Mouse (Mus musculus): ENCODE measurements around the gene Pidd1.

Gene Pidd1

DNA sequence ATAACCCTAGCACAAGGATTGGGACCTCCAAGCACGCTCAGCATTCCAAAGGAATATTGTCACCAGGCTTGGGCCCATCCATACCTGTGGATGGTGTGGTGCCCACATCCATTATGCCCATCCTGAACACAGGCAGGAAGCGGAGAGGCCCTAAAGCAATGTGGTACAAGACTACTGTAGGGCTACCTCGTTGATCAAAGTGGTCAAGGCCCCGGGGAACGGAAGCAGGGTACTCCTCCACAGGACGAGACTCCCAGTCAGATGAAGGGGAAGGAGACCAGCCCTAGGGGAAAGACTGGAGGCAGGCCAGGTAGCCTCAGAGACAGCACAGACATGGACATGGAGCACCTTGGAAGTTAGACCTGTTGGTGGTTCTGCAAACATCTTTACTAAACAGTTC, 28.9 kb upstream of the Pidd1 start:
- DNase-seq (ENCODE audit: low spot score in 2 of 2): no peak

DNA sequence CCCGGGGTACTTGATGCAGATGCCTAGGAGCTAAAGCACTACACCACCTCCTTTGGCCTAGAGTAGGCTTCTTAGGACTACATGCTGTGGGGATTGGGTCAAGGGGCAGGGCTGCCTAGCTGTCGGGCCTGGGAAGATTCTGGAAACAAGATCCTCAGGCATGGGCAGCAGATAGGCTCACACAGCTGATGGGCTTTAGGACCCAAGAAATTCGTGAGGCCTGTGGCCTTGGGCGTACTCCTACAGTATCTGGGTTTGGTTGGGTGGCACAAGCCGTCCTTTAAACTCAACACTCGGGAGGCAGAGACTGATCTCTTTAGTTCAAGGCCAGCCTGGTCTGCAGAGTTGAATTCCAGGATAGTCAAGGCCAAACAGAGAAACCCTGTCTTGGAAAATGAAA, 28.4 kb upstream of the Pidd1 start:
- no peak for DNase-seq (ENCODE audit: low spot score in 2 of 2)

DNA sequence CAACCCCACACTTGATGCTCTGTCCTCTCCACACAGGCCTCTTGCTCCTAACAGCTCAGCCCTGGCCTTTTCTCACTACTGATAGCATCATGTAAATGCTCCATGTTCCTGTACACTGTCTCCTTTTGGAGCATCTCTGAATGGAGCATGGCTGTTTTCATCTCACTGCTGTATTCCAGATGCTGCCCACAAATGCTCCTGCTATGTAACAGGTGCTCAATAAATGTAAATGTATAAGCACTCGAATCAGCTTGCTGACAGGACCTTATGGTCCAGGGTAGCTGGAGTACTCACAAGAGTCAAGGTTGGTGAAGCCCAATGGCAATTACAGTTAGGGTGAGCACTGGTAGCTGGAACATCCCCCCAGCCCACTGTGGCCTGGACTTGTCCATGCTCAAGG, 27.4 kb upstream of the Pidd1 start:
- DNase-seq (ENCODE audit: low spot score in 2 of 2): no peak

DNA sequence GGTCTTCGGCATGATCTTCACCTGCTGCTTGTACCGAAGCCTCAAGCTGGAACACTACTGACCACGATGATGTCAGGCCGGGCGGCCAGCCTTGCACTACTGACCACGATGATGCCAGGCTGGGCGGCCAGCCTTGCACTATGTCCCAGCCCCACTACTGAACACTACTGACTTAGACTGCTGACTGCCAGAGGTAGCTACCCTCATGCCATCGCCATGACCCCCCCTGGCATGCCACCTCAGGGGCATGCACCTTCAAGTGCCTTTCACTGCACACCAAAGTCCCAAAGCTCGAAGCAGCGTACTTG, 26.8 kb upstream of the Pidd1 start:
- DNase-seq (ENCODE audit: low spot score in 2 of 2): no peak

DNA sequence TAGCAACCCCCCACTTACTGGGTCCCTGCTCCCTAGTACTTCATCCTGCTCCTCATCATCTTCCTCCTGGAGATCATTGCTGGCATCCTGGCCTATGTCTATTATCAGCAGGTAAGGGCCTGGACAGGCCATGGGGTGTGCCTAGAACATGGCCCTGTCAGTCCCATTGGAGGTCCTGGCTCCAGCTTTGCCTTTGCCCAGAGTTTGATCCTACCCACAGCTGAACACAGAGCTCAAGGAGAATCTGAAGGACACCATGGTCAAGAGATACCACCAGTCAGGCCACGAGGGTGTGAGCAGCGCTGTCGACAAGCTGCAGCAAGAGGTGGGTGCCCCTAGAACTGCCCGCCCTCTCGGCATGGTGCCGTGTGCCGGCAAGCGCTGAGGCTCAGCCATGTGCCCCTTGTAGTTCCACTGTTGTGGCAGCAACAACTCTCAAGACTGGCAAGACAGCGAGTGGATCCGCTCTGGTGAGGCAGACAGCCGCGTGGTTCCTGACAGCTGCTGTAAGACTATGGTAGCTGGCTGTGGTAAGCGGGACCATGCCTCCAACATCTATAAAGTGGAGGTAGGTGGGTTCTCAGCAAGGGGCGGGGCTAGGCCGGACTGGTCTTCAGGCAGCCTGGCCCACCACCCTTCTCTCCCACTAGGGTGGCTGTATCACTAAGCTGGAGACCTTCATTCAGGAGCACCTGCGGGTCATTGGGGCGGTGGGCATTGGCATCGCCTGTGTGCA, 26.2 kb upstream of the Pidd1 start:
- peak in 1 of 2 experiments; percentile 42 for DNase-seq (ENCODE audit: low spot score in 2 of 2)

DNA sequence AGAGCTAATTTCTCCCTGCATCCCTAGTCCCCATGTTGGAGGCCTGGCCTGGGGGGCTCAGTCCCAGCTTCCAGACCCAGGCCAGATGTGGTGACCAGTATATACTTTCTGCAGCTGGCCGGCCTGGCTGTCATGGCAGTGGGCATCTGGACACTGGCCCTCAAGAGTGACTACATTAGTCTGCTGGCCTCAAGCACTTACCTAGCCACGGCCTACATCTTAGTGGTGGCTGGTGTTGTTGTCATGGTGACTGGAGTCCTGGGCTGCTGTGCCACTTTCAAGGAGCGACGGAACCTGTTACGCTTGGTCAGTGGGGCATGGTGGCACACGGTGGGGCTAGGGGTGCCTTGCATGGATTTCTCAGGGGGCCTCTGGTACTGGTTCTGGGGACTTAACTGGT, 25.5 kb upstream of the Pidd1 start:
- DNase-seq (ENCODE audit: low spot score in 2 of 2): no peak

DNA sequence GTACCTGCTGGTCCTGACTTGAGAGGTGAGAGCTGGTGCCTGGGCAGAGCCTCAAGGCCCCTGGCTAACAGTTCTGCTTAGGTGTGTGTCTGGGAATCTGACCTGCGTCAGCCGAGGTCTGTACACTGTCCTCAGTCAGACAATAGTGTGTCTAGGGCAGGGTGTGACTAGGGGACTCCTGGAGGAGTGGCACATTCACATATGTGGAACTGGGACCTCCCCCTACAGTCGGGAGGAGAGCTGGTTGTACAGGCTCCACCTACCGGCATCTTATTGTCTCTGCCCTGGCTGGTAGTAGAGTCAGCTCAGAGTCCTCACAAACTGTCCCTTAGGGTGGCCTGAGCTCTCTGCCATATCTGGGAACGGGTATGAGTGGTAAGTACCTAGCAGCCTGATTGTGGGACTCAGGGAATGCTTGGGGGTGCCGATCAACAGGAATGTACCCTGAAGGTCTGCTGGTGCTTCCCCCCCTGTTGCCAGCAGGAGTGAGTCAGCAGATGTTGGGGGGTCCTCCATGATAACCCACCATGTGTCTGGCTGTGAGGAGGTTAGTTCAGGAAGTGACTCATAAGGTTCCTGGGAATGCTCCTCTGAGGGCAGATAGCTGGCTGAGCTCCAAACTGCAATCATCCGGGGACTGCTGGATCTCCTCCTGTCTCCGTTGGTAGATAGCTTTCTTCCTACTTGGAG, 24.8 kb upstream of the Pidd1 start:
- peak; percentile 86 to 88 for DNase-seq (ENCODE audit: low spot score in 2 of 2)

DNA sequence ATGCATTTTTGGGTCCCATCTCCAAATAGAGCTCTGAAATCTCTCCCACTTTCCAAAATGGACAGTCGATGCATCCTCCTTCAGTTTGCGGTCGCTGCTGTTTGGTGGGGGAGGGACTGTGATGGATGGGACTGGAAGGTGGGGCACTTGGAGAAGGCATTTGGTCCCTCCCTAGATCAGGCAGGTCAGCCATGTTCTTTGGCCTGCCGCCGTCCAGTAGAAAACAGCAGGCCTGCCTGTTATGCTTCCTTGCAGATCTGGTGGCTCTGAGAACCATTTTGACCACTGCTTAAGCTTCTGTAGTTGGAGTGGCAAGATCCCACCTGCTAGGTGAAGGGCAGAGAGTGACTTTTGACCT, 24.3 kb upstream of the Pidd1 start:
- no peak for DNase-seq (ENCODE audit: low spot score in 2 of 2)

DNA sequence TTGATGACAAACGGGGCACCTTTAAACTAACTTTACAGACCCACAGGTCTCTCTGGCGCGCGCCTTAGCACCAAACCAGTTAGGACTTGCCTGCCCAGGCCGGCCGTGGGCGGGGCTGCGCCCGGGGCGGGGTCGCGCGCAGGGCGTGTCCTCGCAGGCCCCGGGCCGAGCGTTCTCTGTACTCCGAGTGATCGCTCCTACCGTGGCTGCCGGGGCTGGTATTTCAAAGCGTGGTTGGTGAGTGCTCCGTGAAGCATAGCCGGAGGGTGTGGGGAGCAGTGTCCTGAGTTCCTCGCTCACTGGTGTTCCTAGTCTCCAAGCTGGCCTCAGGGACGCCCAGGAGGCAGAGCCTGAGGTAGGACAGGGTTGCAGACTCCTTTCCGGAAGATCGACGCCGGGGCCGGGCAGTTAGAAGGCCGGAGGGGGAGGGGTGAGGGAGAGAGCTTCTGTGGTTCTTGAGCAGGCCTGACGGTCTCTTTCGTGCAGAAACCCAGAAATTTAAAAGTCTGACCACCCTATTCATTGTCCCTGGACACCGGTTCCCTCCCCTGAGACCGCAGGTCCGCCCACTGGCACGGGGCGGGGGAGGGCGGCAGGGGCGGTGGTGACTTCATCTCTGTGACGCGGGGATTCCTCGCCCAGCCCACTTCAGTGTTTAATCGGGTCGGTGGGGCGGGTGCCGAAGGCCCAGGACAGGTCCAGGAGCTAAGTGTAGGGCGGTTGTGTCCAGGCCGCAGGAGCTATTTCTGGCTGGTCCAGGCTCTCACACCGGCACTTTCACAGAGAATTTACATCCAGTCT, 23.6 kb upstream of the Pidd1 start, which contains the start of gene Cd151:
TSS of gene Cd151 (plus strand) at position 163 of the 801 bp plus-strand sequence.
- peak; percentile 89 to 92 for DNase-seq (ENCODE audit: low spot score in 2 of 2)

DNA sequence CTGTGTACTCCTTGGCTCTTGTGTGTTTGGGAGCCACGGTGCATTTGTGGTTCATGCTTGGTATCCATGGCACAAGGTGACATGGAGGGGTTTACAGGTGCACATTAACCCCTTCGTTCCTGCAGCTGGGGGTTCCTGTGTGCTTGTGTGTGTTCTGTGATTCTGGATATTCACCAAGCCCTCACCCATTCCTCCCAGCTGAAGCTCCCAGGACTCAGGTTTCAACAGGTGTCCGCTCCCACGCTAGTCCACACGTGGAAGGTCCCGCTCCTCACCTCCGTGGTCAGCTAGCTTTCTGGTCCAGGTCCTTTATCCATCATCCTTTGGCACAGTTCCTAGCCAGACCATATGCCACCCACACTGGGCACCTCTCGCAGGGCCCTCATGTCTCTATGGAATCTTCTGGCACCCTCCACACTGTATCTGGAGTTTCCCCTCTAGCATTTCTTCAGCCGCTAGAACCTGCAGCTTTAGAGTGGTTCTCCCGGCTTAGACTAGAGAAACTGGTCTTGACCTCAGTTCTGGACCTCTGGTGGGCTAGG, 22.9 kb upstream of the Pidd1 start:
- DNase-seq (ENCODE audit: low spot score in 2 of 2): no peak

DNA sequence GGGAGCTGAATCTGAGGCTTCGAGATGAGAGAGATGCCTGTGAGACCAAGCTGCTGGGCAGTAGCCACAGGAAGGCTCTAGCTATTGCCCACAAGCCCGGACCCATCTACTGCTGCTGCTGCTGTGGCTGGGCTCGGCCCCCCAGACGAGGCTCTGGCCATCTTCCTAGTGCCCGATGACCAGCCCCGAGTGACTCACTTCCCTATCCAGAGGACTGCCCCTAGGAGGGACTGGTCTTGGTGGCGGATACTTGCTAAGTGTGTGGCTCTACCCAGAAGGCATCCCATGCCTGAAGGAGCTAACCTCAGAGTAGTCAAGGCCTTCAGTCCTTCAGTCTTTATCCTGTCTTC, 22.2 kb upstream of the Pidd1 start:
- DNase-seq (ENCODE audit: low spot score in 2 of 2): peak; percentile 50 to 66

DNA sequence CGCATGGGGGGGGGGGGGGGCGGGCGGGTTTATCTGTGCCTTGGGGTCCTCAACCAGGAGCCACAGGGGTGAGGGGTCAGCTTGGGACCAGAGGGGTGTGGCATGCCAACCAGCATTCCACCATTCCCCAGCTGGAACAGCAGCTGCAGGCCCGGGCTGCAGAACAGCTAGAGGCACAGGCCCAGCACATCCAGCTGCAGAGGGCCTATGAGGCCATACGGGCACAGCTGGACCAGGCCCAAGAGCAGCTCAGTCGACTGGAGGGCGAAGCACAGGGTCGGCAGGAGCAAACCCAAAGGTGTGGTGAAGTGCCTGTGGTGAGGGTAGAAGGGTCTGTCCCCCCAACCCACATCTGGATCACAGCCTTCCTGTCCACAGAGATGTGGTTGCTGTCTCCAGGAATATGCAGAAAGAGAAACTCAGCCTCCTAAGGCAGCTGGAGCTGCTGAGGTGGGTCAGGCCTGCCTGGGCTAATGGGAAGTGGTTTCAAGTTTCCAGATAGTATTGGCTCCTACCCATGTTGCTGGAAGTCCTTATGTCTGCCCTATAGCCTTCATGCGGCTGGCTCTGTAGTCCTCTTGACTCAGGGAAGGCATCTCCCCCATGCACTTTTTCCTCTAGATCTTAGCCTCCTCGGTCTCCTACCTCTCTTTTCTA, 21.7 kb upstream of the Pidd1 start:
- DNase-seq (ENCODE audit: low spot score in 2 of 2): peak; percentile 27 to 36

DNA sequence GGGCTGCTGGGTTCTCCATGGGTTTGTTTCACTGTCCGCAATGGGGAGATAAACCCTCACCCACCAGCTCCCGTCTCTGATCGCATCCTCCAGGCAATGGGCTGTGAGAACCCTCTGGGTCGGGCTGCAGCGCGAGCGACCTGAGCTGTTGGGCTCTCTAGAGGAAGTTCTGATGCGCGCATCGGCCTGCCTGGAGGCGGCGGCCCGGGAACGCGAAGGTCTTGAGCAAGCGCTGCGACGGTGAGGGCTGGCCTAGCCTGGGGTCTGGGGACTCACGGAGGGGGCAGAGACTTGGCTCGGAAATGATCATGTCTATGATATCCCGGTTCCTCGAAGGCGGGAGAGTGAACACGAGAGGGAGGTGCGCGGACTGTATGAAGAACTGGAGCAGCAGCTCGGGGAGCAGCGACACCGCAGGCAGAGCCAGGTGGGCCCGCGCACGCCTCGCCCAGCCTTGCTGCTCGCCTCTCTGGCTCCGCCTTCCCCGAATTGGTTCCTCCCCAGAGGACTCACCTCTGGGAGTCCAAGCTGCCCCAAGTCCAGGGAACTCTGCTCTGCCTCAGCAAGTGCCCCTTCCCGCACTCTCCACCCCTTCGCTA, 20.9 kb upstream of the Pidd1 start:
- peak in 1 of 2 experiments; percentile 36 for DNase-seq (ENCODE audit: low spot score in 2 of 2)

DNA sequence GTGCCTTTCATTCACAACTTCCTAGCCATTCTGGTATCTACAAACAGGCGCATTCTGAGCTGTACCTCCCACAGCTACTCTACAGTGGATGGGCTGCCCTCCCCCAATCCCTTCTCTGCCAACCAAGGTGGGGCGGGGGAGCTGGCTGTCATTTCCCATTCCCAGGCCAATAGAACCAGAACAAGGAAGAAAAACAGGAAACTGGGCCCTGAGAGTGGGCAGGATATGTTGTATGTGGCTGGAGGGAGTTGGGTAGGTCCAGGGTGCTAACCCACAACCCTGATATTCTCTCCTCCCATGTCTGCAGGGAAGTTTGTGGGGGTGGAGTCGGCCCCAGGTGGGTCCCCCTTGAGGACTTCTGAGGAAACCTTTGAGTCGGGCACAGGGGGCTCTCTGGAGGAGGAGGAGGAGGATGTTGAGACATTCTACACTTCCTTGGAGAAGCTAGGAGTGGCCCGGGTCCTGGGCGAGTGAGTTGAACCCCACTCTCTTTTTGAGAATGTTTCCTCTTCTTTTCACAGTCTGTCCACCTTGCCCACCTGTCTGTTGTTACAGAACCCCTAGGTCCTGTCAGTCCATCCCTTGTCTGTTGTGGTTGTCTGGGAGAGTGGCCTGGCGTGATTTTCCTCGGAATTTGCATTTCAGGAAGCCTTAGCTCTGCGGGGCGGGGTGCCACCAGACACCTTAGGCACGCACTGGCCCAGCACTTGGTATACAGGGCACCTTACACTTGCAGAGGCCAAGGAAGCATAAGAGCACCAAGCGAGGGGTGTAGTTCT, 20.2 kb upstream of the Pidd1 start:
- peak; percentile 86 to 92 for DNase-seq (ENCODE audit: low spot score in 2 of 2)

DNA sequence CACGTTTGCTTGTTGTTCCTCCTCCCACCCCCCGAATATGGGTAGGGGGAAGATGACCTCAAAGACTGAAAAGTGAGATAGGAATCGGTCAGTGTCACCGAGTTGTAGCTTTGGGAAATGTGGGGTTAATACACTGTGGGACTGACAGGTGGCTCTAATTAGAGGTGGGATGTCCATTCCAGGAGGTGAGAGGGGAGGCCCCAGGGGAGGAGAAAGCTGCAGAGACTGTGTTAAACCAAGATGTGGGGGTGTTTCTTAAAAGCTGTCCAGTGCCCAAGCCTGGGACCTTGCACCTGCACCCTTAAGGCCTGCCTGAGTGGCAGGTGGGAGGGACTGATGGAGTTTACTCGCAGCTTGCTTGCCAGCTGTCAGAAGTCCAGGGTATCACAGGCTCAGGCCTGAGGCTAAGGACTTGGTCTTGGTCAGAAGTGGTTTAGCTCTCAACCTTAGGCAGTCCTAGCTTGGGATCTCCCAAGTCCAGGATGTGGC, 18.6 kb upstream of the Pidd1 start:
- DNase-seq (ENCODE audit: low spot score in 2 of 2): peak; percentile 46 to 57

DNA sequence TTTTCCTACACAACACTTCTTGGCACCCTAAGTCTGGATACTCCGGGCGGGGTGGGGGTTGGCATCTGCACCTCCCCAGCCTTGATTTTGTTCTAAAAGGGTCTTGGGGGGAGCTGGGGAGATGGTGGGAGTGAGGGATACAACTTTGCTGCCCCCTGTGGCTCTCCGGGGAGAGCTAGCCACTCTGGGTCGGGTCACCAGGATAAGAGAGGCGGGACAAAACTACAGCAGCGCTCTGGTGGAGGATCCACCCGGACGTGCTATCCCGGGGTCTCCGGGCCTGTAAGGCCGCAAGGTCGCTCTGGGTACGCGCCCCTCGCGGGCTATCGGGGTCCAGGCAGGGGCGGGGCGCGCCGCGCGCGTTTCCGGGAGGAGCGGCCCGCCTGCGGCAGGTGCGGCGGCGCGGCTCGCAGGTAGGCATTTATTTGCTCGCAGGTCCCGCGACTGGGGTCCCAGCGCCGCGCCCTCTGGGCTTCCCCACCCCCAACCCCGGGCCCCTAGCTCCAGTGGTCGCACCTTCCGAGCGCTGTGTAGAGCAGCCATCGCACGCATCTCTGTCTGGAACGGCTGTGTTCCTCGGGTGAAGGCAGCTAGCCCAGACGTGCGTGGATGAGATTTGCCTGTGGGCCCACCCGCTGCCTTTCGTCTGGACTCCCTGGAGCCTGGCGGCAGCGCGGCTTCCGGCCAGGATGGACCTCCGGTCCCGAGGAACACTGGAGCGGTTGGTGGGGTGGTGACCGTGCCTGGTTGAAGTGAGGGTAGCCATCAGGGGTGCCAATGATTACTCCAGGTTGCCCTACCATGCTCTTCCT, 17.9 kb upstream of the Pidd1 start:
- DNase-seq (ENCODE audit: low spot score in 2 of 2): peak; percentile 37 to 62

DNA sequence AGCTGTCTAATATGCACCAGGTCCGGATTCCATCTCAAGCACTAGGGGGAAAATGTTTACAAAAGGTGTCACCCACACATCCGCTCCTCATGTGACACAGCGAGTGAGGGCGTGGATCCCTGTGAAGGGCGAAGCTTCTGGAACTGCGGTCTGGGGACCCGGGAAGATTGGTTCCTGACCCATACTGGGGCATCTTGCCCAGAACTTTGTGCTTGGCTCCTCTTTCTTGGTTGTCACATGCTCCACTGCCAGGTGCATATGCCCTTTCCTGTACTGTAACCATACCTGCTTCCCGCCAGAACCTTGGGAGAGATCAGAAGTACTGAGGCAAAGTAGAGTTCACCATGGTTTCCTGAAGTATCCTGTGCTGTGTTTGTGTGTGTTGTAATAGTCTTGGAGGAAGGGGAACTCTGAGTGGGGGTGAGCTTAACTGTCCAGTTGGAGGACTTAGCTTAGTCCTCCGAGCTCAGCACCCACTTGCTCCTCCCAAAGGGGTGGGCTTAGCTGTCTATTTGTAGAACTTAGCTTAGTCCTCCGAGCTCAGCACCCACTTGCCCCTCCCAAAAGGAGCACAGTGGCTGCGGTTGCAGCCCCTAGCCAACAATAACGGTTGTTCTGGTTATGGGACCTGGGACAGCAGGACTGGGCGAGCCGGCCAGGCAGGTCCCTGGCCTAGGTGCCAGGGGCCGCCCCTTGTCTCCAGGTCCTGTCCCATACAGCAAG, 16.7 kb upstream of the Pidd1 start, which contains the start of gene Cracr2b:
TSS of gene Cracr2b (plus strand) at position 704 of the 723 bp plus-strand sequence.
- DNase-seq (ENCODE audit: low spot score in 2 of 2): peak; percentile 56 to 66

DNA sequence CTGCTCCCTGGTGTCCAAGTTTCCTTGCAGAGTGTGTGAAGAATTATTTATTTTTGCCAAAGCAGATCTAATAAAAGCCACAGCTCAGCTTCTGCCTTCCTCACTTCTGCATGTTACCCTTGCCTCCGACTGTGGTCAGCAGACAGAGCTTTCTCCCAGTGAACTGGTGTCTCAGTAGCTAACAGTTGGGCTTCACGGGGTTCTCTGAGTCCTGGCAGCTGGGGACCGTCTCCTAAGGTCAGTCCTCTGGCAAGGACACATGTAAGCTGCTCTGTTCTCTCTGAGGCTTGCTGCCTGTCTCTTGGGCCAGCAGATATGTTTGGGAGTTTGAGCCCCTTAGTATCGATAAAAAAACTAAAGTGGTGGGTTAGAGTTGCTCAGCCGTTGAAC, 16.2 kb upstream of the Pidd1 start:
- DNase-seq (ENCODE audit: low spot score in 2 of 2): peak; percentile 29 to 50

DNA sequence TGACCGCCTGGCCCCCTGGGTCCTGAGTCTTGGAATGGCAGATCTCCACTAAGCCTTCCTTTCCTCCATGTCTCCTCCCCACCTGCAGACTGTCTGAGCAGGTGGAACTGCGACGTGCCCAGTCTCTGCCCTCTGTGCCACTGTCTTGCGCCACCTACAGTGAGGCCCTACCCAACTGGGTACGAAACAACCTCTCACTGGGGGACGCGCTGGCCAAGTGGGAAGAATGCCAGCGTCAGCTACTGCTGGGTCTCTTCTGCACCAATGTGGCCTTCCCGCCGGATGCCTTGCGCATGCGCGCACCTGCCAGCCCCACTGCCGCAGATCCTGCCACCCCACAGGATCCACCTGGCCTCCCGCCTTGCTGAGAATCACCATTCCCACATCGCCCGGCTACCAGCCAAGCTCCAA, 15.5 kb upstream of the Pidd1 start:
- no peak for DNase-seq (ENCODE audit: low spot score in 2 of 2)

Measured in heart, adult 9 months (tissue).